Mouse (Mus musculus) lung, postnatal 4 days (tissue): ENCODE data around the gene Aldh9a1.
A peak's percentile ranks its signal among the peaks of the same experiment; 100 is the strongest.

ENCODE experiments used
- DNase-seq, 2 experiments: peaks; one replicate each; pipeline ENCODE4 v3.0.0; 2021

The Aldh9a1 gene

GRCm38 (mm10) chr1:167350597-167351415 lies 1.0 kb downstream of the Aldh9a1 start:
- no peak for DNase-seq

GRCm38 (mm10) chr1:167352403-167352802 lies 2.6 kb downstream of the Aldh9a1 start:
- no peak for DNase-seq

DNA sequence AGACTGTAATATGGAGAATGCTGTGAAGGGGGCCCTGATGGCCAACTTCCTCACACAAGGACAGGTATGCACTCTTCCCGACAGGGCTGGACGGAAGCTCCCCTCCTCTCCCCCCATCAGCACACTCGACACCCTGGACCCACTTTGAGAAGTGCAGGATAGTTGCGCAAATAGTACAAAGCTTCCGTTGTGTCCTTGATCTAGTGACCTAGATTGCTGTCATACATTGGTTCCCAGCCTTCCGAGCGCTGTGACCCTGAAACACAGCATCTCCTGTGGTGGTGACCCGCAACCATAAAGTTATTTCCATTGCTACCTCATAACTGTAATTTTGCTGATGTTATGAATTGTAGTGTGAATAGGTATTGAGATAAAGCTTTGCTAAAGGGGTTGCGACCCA lies 7.6 kb downstream of the Aldh9a1 start:
- DNase-seq, result no peak

DNA sequence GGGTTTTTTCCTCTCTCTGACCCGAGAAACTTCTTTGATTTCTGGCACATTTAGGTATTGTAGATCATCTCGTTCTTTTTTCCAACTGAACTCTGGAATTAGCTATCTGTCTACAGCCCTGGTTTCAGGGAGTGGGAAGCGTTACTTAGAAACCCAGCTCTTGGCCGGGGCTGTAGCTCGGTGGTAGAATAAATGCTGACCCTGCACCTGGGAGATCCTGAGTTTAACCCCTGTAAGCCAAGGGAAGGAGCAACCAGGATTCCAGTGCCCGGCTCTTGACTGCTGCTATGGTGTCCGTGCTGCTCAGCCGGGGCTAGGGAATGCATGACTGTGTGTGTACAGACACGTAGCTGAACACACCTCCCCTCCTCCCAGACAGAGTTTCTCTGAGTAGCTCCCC lies 8.9 kb downstream of the Aldh9a1 start:
- no peak for DNase-seq

- DNase-seq, result no peak
Measured at GRCm38 (mm10) chr1:167360268-167360667, 10.5 kb downstream of the Aldh9a1 start.

DNA sequence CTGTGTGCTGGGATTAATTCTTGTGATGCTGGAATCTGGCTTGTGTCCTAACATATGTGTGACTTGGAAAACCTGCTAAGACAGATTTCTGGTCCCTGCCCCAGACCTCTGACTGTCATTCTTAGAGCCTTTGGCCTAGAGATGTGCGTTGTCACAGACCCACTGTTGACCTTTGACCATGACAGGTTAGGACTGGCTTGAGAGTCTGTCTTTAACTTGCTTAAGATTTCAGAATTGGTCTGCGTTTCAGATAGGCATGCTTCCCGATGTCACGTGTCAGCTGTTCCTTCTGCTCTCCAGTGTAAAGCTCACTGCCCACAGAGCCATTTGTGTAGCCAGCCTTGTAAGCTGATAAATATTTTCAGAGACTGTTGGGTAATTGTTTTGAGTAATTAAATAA lies 13.0 kb downstream of the Aldh9a1 start:
- DNase-seq, result no peak

DNA sequence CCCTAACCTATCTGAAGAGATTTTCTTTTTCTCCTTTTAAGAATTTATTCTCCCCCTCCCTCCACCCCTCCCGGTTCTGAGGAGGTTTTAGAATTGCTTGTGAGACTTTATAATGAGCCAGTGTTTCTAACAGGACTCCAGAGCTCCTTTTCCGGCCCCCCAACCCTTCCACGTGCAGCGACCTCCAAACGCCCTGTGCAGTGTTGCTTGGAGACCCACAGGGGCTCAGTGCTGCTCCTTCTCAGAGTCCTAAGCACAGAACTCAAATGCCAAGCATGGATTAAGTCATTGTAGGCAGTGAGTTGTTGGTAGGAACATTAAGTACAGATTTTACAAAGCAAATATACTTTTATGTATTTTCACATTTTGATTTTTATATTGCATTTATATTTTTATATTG lies 13.5 kb downstream of the Aldh9a1 start:
- no peak for DNase-seq

- DNase-seq, result no peak
Measured at GRCm38 (mm10) chr1:167365808-167366207, 16.0 kb downstream of the Aldh9a1 start.

DNA sequence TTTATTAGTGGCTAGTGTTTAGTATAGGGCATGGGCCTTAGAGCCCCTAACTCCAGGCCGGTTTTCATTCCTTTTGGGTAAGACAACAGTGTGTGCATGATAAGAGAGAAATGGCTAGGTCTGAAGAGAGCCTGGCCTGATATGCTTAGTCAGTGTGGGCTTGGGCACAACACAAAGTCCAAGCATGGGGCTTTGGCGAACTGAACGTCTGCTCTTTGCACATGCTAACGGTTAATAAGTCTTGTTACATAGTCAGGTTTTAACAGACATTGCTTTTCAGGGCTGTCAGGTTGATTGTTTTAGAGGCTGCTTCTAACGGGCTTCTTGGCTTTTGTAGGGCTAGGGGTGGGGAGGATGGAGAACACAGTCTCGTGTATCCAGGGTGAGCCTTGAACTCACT lies 16.8 kb downstream of the Aldh9a1 start:
- no peak for DNase-seq

DNA sequence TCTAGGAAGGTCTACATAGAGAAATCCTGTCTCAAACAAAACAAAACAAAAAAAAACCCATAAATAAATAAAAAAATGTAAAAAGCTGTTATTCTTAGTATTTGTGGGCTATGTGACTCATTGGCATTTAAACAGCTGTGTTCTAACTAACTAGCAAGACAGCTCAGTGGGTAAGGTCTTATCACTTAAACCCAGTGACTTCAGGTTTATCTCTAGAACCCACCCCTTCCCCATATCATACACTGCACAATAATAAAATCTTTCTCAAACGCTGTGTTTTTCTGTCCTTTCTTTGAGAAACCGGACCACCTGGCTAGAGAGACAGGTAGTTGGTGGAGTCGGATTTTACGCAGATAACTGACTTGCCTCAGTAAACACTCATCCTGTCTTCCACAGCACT lies 18.2 kb downstream of the Aldh9a1 start:
- no peak for DNase-seq

GRCm38 (mm10) chr1:167368513-167368912 lies 18.7 kb downstream of the Aldh9a1 start:
- DNase-seq, result no peak

DNA sequence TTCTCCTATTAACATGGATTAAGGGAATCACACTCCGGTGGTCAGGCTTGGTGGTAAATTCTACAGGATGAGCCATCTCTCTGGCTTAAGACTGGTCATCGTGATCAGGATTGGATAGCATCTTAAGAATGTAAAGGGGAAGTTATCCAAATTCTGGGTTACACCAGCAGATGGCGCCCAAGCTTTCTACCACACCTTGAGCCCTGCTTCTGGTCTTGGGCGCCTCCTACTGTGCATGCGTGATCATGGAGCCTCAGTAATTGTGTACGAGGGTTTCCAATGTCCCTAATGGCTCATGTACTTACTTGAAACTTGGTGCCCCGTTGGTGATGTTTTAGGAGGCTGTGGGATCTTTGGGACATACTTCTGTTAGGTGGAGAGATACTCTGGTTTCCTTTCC lies 20.1 kb downstream of the Aldh9a1 start:
- peak; percentile 77 to 91 for DNase-seq

- no peak for DNase-seq
Measured at GRCm38 (mm10) chr1:167372739-167373138, 22.9 kb downstream of the Aldh9a1 start.

DNA sequence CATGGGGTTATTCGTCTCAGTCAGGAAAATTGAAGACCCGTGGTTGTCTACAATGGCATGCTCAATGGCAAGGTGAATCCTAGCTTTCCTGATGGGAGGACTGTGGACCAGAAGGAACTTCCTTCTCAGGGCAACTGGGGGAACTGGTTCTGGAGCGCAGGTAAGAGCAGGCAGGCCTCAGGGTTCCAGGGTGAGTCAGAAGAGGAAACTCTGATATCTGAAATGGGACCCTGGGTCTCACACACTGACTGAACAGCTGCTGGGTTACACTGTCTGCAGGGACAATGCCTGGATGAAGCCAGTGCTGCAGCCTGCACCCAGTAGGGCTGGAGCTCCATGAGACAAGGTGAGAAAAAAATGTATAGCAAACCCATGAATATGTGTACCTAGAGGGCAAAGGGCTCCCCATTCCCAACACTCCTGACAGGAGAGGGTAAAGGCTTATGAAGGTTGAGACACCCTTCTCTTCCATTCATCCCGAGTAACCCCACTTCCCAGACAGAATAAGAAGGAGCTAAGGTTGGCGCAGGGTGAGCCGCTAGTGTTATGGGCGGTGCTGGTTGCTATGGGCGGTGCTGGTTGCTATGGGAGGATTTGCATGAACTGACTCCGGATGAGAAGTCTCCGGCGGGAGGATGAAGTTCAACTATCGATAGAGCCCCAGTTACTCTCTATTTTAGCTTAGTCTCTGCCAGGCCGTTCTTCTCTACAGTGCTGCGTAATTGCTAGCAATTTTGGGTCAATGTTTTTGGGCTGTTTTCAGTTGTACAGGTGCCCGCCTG lies 24.4 kb downstream of the Aldh9a1 start:
- DNase-seq, result peak; percentile 63 to 69

DNA sequence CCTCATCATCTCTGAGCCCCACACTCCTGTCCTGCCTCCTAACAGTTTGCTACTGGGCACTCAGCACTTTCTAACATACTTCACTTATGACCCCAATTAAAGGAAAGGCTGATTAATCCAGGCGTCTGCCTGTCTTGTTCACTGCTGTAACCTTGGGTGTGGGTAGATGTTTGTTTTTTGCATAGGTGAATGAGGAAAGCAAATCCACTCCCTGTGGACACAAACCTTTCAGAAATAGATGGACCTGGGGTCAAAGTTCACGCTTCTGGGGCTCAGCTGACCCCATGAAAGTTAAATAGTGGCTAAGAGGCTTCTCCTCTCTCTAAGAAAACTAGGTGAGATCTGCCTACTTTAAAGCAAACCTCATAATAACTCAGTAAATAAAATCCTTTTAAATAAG lies 25.2 kb downstream of the Aldh9a1 start:
- no peak for DNase-seq

DNA sequence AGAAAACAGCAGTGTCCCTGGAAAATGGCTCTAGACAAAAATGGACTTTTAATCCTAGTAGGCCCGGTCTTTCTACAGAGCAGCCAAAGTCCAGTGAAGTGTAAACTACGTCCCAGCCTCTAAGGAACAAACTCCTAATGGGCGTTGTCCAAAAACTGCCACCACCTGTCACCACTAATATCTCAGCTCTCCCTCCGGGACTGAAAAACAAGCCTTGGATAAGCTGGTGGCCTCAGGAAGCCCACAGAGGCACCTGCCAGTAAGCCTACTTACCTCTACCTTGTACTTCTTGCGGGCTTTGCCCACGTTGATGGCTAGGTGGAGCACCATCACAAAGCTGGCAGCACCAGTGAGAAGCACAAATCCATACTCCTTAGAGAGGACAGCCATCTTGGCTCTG lies 28.2 kb downstream of the Aldh9a1 start:
- DNase-seq, result no peak

GRCm38 (mm10) chr1:167379751-167380150 lies 30.0 kb downstream of the Aldh9a1 start:
- DNase-seq, result no peak

- DNase-seq, result no peak
Measured at GRCm38 (mm10) chr1:167380223-167380622, 30.4 kb downstream of the Aldh9a1 start.

GRCm38 (mm10) chr1:167381050-167382015 lies 31.5 kb downstream of the Aldh9a1 start:
- DNase-seq, result no peak

DNA sequence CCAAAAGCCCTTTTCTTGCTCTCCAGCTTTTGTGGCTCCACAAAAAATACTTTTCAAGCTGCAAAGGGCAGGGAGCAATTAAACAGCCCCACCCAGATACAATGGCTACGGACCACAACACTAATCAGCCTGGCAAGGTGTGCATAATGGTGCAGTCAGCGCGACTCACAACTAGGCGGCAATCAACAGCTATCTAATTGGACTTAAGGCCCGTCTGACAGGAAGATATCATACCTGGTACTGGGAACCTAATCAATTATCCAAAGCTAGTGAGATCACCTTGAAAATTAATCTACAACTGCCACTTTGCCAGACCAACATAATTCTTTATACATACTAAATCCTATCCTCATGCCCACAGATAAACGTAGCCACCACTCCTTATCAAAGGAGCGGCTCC lies 32.5 kb downstream of the Aldh9a1 start:
- DNase-seq, result no peak

DNA sequence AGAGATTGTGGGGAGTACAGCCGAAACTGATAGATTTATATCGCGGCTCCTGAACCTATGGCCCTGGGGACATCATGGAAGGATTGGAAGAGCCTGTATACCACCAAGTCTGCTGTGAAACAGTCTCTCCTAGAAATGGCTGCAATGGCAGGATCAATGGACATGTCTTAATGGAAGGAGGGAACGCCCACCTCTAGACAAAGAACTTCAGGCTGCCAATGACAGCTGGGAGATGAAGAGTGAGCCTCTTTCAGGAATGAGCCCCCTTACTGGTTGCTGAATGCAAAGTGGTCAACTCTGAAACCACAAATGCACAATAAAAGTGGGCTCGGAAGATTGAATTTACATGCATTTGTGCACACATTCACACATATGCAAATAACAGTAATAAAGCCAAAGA lies 33.0 kb downstream of the Aldh9a1 start:
- no peak for DNase-seq

- no peak for DNase-seq
Measured at GRCm38 (mm10) chr1:167383178-167383577, 33.4 kb downstream of the Aldh9a1 start.

DNA sequence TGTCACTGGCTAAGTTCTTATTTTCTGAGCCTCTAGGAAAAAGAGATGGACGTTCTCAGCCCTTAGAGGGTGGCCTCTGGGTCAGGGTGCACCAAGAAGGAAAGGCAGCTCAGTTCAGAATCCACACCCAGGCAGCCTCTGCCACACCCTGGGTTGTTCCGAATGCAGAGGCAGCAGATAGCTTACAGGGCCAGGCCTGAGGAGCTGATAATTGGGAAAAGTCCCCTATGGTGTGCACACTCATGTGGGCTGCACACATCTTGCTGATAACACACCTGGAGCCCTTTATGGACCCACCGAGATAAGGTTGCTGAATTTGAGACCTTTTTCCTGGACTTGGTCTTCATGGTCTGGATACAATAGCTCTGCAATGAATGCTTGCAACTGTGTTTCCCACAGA lies 34.4 kb downstream of the Aldh9a1 start:
- DNase-seq, result no peak
